Mouse (Mus musculus) midbrain, embryonic 11.5 days (tissue): ENCODE measurements at regions not wholly inside any gene's neighbourhood (a gene's known extent, or its start where the extent isn't known, plus 50 kb on each side); places are given as distances from the start of the nearest gene placed in this dataset.

ENCODE experiments used
- ATAC-seq: fragments of 200-750 bp; cut with Nextera tagmentation; 2 replicates; pipeline ENCODE4 v1.8.0; 2017; ENCODE audit warnings: moderate TSS enrichment, moderate library complexity; ENCODE audit not compliant: low FRiP score
- DNase-seq: peaks from one replicate; pipeline ENCODE4 v3.0.0; 2015; ENCODE audit warnings: low spot score; ENCODE audit errors: missing footprints
- H3K27ac ChIP-seq: fragments of 300-500 bp; sonication (generic); 2 replicates; pipeline ENCODE4 v1.5.1; 2014; ENCODE audit warnings: low read depth, low read length
- H3K27me3 ChIP-seq: fragments of 300-500 bp; sonication (generic); 2 replicates; pipeline ENCODE4 v1.6.1; 2014; ENCODE audit warnings: mild to moderate bottlenecking, low read length, moderate library complexity, mixed read lengths; ENCODE audit not compliant: control insufficient read depth, insufficient read depth
- H3K36me3 ChIP-seq: fragments of 300-500 bp; sonication (generic); 2 replicates; pipeline ENCODE4 v1.6.1; 2014; ENCODE audit warnings: mild to moderate bottlenecking, low read length, moderate library complexity, mixed read lengths; ENCODE audit not compliant: control insufficient read depth, insufficient read depth
- H3K4me1 ChIP-seq: fragments of 300-500 bp; sonication (generic); 2 replicates; pipeline ENCODE4 v1.6.1; 2014; ENCODE audit warnings: low read length; ENCODE audit not compliant: control insufficient read depth, insufficient read depth
- H3K4me2 ChIP-seq: fragments of 300-500 bp; sonication (generic); 2 replicates; pipeline ENCODE4 v1.6.1; 2014; ENCODE audit warnings: mild to moderate bottlenecking, moderate library complexity
- H3K4me3 ChIP-seq: fragments of 300-500 bp; sonication (generic); 2 replicates; pipeline ENCODE4 v1.5.1; 2014; ENCODE audit warnings: low read depth, low read length
- H3K9ac ChIP-seq: fragments of 300-500 bp; sonication (generic); 2 replicates; pipeline ENCODE4 v1.6.1; 2014; ENCODE audit warnings: low read length
- H3K9me3 ChIP-seq: fragments of 300-500 bp; sonication (generic); 2 replicates; pipeline ENCODE4 v1.6.1; 2016; ENCODE audit warnings: low read length; ENCODE audit not compliant: control insufficient read depth
- WGBS: fragments of 180-500 bp; shearing (Covaris S2); extraction: QIAGEN DNeasy Blood & Tissue Kit; methylation state at CpG from one replicate; pipeline ENCODE4 v1.1.7; 2014; 5-methylcytosine and 5-hydroxymethylcytosine counted together

DNA sequence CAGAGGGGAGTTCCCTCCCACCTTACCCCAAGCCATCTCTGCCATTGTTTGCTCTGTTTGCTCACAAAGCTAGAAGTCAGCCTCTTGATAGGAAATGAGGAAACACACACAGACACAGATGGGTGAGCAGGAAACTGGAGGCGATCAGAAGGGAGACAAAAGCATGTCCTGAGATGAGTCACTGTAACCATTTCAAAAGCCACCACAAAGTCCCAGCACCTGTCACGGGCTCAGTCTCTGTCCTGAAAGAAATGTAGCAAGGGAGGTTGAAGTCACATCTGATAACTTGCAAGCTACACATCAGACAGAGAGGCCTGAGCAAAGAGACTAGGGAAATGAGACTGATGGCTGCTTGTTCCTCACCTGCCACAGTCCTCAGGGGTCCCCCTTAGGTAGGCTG lies 89.6 kb upstream of the Egln3 start:
- no peak overlapping the region for H3K27ac ChIP-seq
- H3K4me2 ChIP-seq: no peak overlapping the region
- 72% methylated on average over 2 of the region's 2 CpGs for WGBS
- no peak overlapping the region for H3K4me3 ChIP-seq
- peaks cover 7% of the 10 kb centered on the region for H3K4me1 ChIP-seq
- ATAC-seq: no peak
- H3K36me3 ChIP-seq: no peaks in the 10 kb centered on the region
- no peaks in the 10 kb centered on the region for H3K9me3 ChIP-seq
- H3K27me3 ChIP-seq: no peaks in the 10 kb centered on the region
- DNase-seq: no peak
- H3K9ac ChIP-seq: no peak overlapping the region

DNA sequence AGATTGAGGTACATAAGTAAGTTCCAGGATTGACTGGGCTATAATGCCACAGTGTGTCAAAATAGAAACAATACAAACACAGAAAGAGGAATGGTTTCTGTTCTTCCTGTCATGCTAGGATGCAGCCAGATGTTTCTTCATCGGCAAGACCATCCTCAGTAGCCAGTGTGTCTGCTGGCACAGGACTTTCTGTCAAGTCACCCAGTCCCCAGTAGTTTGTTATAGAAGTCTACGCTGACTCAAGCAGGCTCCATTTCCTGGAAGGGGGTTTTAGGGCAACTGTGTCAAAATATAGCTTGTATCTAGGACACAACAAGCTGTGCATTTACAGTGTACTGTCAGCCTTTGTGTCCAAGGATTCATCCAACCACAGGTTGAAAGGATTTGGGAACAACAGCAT lies 86.7 kb upstream of the Egln3 start:
- no peak overlapping the region for H3K4me2 ChIP-seq
- ATAC-seq: no peak
- no peaks in the 10 kb centered on the region for H3K9me3 ChIP-seq
- no peak overlapping the region for H3K27ac ChIP-seq
- H3K36me3 ChIP-seq: no peaks in the 10 kb centered on the region
- 94% methylated on average over 2 of the region's 2 CpGs for WGBS
- no peak for DNase-seq
- H3K9ac ChIP-seq: no peak overlapping the region
- H3K27me3 ChIP-seq: no peaks in the 10 kb centered on the region
- peaks cover 18% of the 10 kb centered on the region for H3K4me1 ChIP-seq
- H3K4me3 ChIP-seq: no peak overlapping the region

DNA sequence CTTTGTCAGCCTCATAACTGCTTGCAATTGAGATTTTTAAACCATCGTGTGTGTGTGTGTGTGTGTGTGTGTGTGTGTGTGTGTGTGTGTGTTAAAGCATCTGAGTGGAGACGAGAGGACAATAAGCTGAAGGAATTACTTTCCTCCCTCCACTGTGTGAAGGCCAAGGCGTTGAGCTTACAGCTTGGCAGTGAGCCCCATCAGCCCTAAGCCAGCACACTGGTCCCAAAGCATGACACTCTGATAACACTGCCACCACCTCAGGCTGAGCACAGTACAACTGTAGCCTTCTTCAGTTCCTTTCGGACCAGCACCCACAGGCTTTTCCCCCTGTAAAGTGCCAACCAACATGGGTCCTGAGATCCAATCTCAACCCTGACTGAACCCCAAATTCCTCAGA lies 85.1 kb upstream of the Egln3 start:
- peak; percentile 31 for ATAC-seq
- Histone ChIP-seq H3K27me3 (no peaks in the 10 kb centered on the region), H3K9ac (no peak overlapping the region), H3K9me3 (no peaks in the 10 kb centered on the region), H3K4me2 (no peak overlapping the region), H3K27ac (0 out of 2 replicates have a peak overlapping the region, but pooled peaks have one; percentile 22), H3K36me3 (no peaks in the 10 kb centered on the region), H3K4me1 (peaks cover 18% of the 10 kb centered on the region), H3K4me3 (no peak overlapping the region)
- DNase-seq: peak; percentile 84
- WGBS: 51% methylated on average over 4 of the region's 4 CpGs

DNA sequence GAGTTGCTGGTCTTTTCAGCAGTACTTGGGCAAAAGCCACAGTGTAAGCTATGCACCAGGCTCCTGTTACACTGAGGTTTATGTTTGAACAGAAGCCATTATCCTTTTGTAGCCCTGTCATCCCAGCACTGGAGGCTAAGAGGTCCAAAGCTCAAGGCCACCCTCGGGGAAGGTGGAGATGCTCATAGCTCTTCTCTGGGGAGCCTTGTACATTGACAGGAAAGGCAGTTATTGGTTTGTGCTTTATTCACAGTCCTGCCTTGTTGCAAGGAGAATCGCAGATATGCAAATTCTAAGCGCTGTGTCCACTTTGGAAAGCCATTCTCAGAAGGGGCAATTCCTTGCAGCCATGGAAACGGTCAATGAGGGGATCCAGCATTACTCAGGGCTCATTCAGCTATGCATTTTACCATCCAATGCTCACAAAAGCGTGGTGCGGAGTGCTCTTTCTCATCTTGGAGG lies 84.4 kb upstream of the Egln3 start:
- Histone ChIP-seq H3K4me3 (no peak overlapping the region), H3K36me3 (no peaks in the 10 kb centered on the region), H3K27me3 (no peaks in the 10 kb centered on the region), H3K4me2 (no peak overlapping the region), H3K4me1 (peaks cover 18% of the 10 kb centered on the region), H3K27ac (peak overlapping the region; percentile 22; the same call in 1 of the 2 replicates), H3K9ac (no peak overlapping the region), H3K9me3 (no peaks in the 10 kb centered on the region)
- DNase-seq: peak; percentile 91
- WGBS: 22% methylated on average over 6 of the region's 6 CpGs
- peak; percentile 81 for ATAC-seq

DNA sequence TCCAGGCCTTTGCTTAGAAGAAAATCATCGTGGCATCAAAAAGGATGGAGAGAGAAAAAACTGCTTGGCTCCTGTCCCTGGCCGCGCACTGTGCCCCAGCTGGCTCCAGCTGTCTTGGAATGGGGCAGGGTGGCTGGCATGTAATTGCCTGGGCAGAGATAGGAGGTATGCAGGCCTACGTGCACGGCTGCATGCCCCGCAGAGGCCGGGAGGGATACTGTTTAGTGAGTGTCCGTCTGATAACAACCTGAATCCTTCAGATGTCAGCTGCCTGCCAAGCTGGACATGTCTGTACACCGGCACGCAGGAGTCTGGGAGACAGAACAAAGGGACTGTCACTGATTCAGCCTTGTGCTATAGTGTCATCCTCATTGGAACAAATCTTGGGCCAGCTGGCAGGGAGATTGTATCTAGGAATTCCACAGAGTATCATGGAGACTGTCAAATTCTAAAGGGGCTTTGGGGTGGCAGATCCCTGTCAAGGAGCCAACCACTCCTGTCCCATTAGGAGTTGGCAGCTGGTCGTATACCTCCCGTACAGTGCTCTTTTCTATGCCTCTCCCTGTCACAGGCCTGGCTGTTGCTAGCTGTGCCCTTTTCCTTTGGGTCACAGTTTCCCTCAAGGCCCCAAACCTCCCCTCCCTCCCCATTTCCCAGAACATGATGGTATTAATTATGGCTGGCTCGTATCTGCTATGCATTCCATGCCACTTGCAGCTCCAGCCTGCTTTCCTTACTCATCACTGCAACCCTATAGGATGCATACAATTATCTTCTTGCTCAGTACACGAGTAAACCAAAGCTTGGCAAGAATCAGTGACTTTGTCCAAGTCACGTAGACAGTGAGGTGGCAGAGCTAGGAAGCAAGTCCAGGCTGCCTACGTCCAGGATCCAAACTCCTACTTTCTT lies 83.5 kb upstream of the Egln3 start:
- Histone ChIP-seq H3K4me2 (no peak overlapping the region), H3K9me3 (no peaks in the 10 kb centered on the region), H3K9ac (no peak overlapping the region), H3K27me3 (no peaks in the 10 kb centered on the region), H3K4me3 (no peak overlapping the region), H3K36me3 (no peaks in the 10 kb centered on the region), H3K4me1 (peaks cover 18% of the 10 kb centered on the region), H3K27ac (peak overlapping the region; percentile 22; the same call in 1 of the 2 replicates)
- ATAC-seq (0 out of 2 replicates have a peak, but pooled peaks have one; percentile 33), DNase-seq (peak; percentile 85)
- 61% methylated on average over 16 of the region's 16 CpGs for whole genome bisulfite sequencing

DNA sequence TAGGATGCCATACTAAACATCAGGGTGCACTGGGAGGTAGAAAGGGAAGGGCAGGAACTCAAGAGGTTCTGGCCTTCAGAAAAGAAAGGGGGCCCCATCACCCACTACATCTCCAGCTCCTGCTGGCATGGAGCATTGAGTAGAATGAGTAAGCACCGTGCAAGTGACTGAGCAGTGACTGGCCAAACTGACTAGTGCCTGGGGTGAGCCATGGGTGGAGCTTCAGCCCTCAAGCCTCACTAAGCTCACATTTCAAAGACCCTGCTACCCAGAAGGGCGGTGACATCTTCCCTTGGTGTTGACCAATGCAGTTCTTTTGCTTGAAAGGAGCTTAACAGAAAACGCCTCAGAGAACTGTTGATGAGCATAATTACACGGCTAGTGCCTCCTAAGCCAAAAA lies 80.0 kb upstream of the Egln3 start:
- no peak overlapping the region for H3K4me3 ChIP-seq
- H3K36me3 ChIP-seq: no peaks in the 10 kb centered on the region
- no peak for DNase-seq
- peaks cover 15% of the 10 kb centered on the region for H3K4me1 ChIP-seq
- no peaks in the 10 kb centered on the region for H3K9me3 ChIP-seq
- no peak overlapping the region for H3K27ac ChIP-seq
- no peak overlapping the region for H3K4me2 ChIP-seq
- H3K27me3 ChIP-seq: no peaks in the 10 kb centered on the region
- no peak overlapping the region for H3K9ac ChIP-seq
- ATAC-seq: no peak
- 11% methylated on average over 4 of the region's 4 CpGs for WGBS

DNA sequence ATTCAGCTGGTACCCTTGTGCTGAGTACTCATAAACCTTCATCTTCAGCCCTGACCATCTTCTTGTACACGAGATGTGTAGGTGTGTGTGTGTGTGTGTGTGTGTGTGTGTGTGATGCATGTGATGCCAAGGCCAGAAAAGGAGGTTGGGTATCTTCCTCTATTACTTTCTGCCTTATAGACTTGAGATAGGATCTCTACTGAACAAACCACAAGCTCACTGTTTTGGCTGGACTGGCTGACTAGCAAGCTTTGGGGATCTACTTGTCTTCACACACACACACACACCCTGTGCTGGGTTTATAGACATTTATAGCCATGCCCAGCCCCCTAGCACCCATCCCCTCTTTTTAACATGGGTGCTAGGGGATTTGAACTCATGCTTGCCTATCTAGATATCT lies 79.4 kb upstream of the Egln3 start:
- 71% methylated on average over 1 of the region's 1 CpGs for WGBS
- no peak overlapping the region for H3K27ac ChIP-seq

DNA sequence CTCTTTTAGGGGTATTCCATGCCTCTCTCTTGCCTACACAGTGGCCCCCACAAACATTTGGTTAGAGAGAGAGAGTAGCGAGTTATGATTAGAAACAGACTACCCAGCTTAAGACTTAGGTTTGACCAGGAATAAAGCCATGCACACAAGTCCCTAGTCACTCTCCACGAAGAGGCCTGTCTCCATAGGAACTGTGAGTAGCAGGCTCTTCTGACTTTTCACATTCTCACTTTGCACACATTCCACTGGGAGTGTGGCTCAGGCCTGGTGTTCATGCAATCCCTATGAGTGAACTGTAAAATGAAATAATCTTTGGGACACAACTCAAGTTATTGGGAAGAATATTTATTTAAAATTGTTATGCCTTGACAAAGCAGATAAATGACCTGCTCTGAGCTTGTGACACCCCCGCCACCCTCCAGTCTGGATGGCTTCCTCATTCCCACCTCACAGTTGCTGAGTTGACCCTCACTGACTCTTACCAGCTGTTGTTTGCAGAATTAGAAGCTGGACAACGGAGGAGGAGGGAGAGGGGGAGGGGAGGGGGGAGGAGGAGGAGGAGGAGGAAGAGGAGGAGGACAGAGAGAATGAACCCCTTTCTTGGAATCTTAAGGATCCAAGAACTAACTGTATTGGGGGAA lies 78.7 kb upstream of the Egln3 start:
- no peak overlapping the region for H3K9ac ChIP-seq
- DNase-seq: no peak
- H3K4me3 ChIP-seq: no peak overlapping the region
- WGBS: 69% methylated on average over 4 of the region's 4 CpGs
- ATAC-seq: no peak
- peaks cover 3% of the 10 kb centered on the region; the same call in 1 of the 2 replicates for H3K4me1 ChIP-seq
- no peaks in the 10 kb centered on the region for H3K27me3 ChIP-seq
- no peaks in the 10 kb centered on the region for H3K9me3 ChIP-seq
- no peak overlapping the region for H3K27ac ChIP-seq
- no peaks in the 10 kb centered on the region for H3K36me3 ChIP-seq
- no peak overlapping the region for H3K4me2 ChIP-seq

More for the DNA sequence above, 79.4 kb upstream of the Egln3 start:
- H3K36me3 ChIP-seq: no peaks in the 10 kb centered on the region
- DNase-seq: no peak
- H3K9me3 ChIP-seq: no peaks in the 10 kb centered on the region
- H3K4me2 ChIP-seq: no peak overlapping the region
- ATAC-seq: no peak
- H3K27me3 ChIP-seq: no peaks in the 10 kb centered on the region
- no peak overlapping the region for H3K9ac ChIP-seq
- H3K4me3 ChIP-seq: no peak overlapping the region
- peaks cover 9% of the 10 kb centered on the region for H3K4me1 ChIP-seq

DNA sequence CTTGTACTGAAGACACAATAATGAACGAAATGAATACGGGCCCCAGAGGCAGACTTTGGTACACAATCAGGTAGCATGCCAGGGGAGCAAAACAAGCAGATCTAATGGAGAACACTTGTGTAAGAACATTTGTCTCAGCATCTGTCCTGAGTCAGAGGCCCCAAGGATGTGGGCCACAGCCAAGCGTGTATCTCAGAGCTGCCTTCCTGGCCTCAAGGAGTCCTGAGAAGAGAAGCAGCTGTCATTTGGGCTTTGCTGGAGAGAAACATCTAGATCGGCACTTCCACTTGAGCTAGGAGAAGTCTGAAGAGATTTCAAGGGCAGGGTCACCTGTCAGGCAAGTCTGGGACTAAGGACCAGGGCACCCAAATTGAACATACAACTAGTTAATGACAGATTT lies 76.8 kb upstream of the Egln3 start:
- no peaks in the 10 kb centered on the region for H3K9me3 ChIP-seq
- H3K4me1 ChIP-seq: no peaks in the 10 kb centered on the region
- H3K4me3 ChIP-seq: no peak overlapping the region
- no peak for DNase-seq
- ATAC-seq: no peak
- no peak overlapping the region for H3K27ac ChIP-seq
- H3K27me3 ChIP-seq: no peaks in the 10 kb centered on the region
- H3K36me3 ChIP-seq: no peaks in the 10 kb centered on the region
- H3K4me2 ChIP-seq: no peak overlapping the region
- H3K9ac ChIP-seq: no peak overlapping the region
- 90% methylated on average over 4 of the region's 4 CpGs for WGBS
